Comparison of ENCODE assay signal across 8 mouse cellular contexts in genomic region chr14:121455527-121455926, GRCm38 (mm10). TPM values are rescaled to one million over a fixed set of nuclear protein-coding genes. Genes with fewer than 3 reads are reported as not detected.
DNase-seq lines count a peak whose midpoint lies in the region; ATAC-seq and TF ChIP-seq lines count a peak whose summit lies in the region.

No protein-coding gene starts in this region.

- H3K36me3 ChIP-seq in midbrain, embryonic 10.5 days = no peaks in the 10 kb centered on the region
- H3K36me3 ChIP-seq in midbrain, embryonic 16.5 days (ENCODE audit: control insufficient read depth, insufficient read depth, low read length) = no peaks in the 10 kb centered on the region
- no peaks in the 10 kb centered on the region for H3K36me3 ChIP-seq in neural tube, embryonic 11.5 days (ENCODE audit: control insufficient read depth, insufficient read depth, low read length)

- no peak for ATAC-seq in midbrain, embryonic 16.5 days
- ATAC-seq in hematopoietic stem cell, adult 5-6 weeks (replicated peaks in 1 of 2; ENCODE audit: insufficient read depth in 1 of 2, low FRiP score in 2 of 2, low TSS enrichment in 1 of 2, low read depth in 1 of 2, poor library complexity in 2 of 2, severe bottlenecking in 2 of 2) = peak; percentile 48 to 57; a peak in 1 of 4 replicates
- no peak for ATAC-seq in neural tube, embryonic 11.5 days (ENCODE audit: insufficient read depth, low FRiP score, low TSS enrichment)

- 0 out of 2 replicates have a peak, but pooled peaks cover 4% of the 10 kb centered on the region for H3K4me1 ChIP-seq in midbrain, embryonic 10.5 days
- H3K4me1 ChIP-seq in midbrain, embryonic 16.5 days (ENCODE audit: control insufficient read depth, insufficient read depth, low read length) = no peaks in the 10 kb centered on the region
- H3K4me1 ChIP-seq in neural tube, embryonic 11.5 days (ENCODE audit: control insufficient read depth, insufficient read depth, low read length) = no peaks in the 10 kb centered on the region

- intact Hi-C loops in left cerebral cortex, adult 2 months (cut with DNase I) = loop anchor here (1.0 kb wide), 1 partner anchor 176 kb away; no protein-coding TSS in a partner anchor

- H3K27ac ChIP-seq in midbrain, embryonic 10.5 days (replicated peaks) = no peak overlapping the region
- H3K27ac ChIP-seq in midbrain, embryonic 16.5 days (ENCODE audit: low read length) = no peak overlapping the region
- no peak overlapping the region for H3K27ac ChIP-seq in left cerebral cortex, adult 2 months
- no peak overlapping the region for H3K27ac ChIP-seq in neural tube, embryonic 11.5 days (ENCODE audit: low read depth, low read length)

- H3K9ac ChIP-seq in midbrain, embryonic 16.5 days (ENCODE audit: low read depth, low read length) = no peak overlapping the region
- H3K9ac ChIP-seq in neural tube, embryonic 11.5 days (ENCODE audit: low read length) = no peak overlapping the region

- no peak overlapping the region for H3K4me2 ChIP-seq in midbrain, embryonic 16.5 days (ENCODE audit: low read length)
- H3K4me2 ChIP-seq in neural tube, embryonic 11.5 days (ENCODE audit: low read depth) = no peak overlapping the region

- H3K27me3 ChIP-seq in midbrain, embryonic 10.5 days (ENCODE audit: low read depth, poor library complexity, severe bottlenecking) = no peaks in the 10 kb centered on the region
- no peaks in the 10 kb centered on the region for H3K27me3 ChIP-seq in midbrain, embryonic 16.5 days (ENCODE audit: control insufficient read depth, insufficient read depth, low read depth, low read length)
- no peaks in the 10 kb centered on the region for H3K27me3 ChIP-seq in neural tube, embryonic 11.5 days (ENCODE audit: control insufficient read depth, insufficient read depth, low read length)

- TF ChIP-seq CTCF in left cerebral cortex, adult 2 months (IDR thresholded peaks at IDR 0.05) = peak; percentile 88

- WGBS in midbrain, embryonic 10.5 days = 7% methylated on average over 6 of the region's 6 CpGs
- WGBS in midbrain, embryonic 16.5 days = 14% methylated on average over 6 of the region's 6 CpGs
- 8% methylated on average over 6 of the region's 6 CpGs for WGBS in neural tube, embryonic 11.5 days

- DNase-seq in midbrain, embryonic 10.5 days (ENCODE audit: low spot score) = peak; percentile 63
- peak; percentile 77 for DNase-seq in adrenal gland, postnatal 14 days
- peak; percentile 46 for DNase-seq in embryo, embryonic 9.5 days (ENCODE audit: extremely low spot score)
- DNase-seq in left cerebral cortex, adult 2 months (ENCODE audit: extremely low spot score in 1 of 2, low spot score in 2 of 2) = peak; percentile 51 to 72
- peak; percentile 63 for DNase-seq in neural tube, embryonic 11.5 days (ENCODE audit: low spot score)
- DNase-seq in thymus, postnatal 0 days (ENCODE audit: low spot score) = peak; percentile 70

- no peak overlapping the region for H3K4me3 ChIP-seq in midbrain, embryonic 10.5 days
- no peak overlapping the region for H3K4me3 ChIP-seq in midbrain, embryonic 16.5 days (ENCODE audit: low read depth, low read length)
- H3K4me3 ChIP-seq in left cerebral cortex, adult 2 months = no peak overlapping the region
- H3K4me3 ChIP-seq in neural tube, embryonic 11.5 days (ENCODE audit: low read depth, low read length) = no peak overlapping the region

- H3K9me3 ChIP-seq in midbrain, embryonic 10.5 days (replicated peaks) = peaks cover 11% of the 10 kb centered on the region; the same call in 1 of the 2 replicates
- H3K9me3 ChIP-seq in midbrain, embryonic 16.5 days (replicated peaks; ENCODE audit: control insufficient read depth, low read length, poor library complexity, severe bottlenecking) = 0 out of 2 replicates have a peak, but pooled peaks cover 4% of the 10 kb centered on the region
- no peaks in the 10 kb centered on the region for H3K9me3 ChIP-seq in neural tube, embryonic 11.5 days (ENCODE audit: control insufficient read depth, low read length)

RNA-seq across cellular contexts. Expression of gene Slc15a1, which starts 49.5 kb away (rescaled TPM):
- 0.04 TPM in 1 of 2 replicates, not detected in the other for polyA plus RNA-seq in midbrain, embryonic 10.5 days (2016; fragmentation: Nextera tagmentation; extraction: Ambion mirVana)
- polyA plus RNA-seq in midbrain, embryonic 16.5 days (2015; fragmentation: Nextera tagmentation; extraction: Ambion mirVana) = 0.12 TPM in 1 of 2 replicates, not detected in the other
- total RNA-seq in adrenal gland, postnatal 14 days (2021) = 0.22 and 0.23 TPM in 2 replicates
- not detected in 2 replicates for total RNA-seq in hematopoietic stem cell, adult 5-6 weeks (2017)
- total RNA-seq in left cerebral cortex, adult 2 months (2021) = not detected
- not detected in 2 replicates for polyA plus RNA-seq in neural tube, embryonic 11.5 days (2014; fragmentation: Nextera tagmentation; extraction: Ambion mirVana)
- 3.3 and 3.4 TPM in 2 replicates for polyA plus RNA-seq in thymus, postnatal 0 days (2015; fragmentation: Nextera tagmentation; extraction: Ambion mirVana)

Comparison
In these comparisons a context has a peak if more than half of its experiments do, and no peak if none do; other contexts are left out.
1. ATAC-seq: peak in hematopoietic stem cell, adult 5-6 weeks (2 of 2); none in midbrain, embryonic 16.5 days (single experiment) and neural tube, embryonic 11.5 days (single experiment).
2. Peak in every context shown above with its lines, with median percentiles within 50 percentile points of each other: DNase-seq.